Mouse (Mus musculus): ENCODE data around the gene 4833439L19Rik. TPM values are rescaled to one million over a fixed set of nuclear protein-coding genes. Genes with fewer than 3 reads are reported as not detected.
A peak's percentile ranks its signal among the peaks of the same experiment; 100 is the strongest.

Gene 4833439L19Rik
- polyA plus RNA-seq, 1 experiment from 2014 or later = 239 TPM

DNA sequence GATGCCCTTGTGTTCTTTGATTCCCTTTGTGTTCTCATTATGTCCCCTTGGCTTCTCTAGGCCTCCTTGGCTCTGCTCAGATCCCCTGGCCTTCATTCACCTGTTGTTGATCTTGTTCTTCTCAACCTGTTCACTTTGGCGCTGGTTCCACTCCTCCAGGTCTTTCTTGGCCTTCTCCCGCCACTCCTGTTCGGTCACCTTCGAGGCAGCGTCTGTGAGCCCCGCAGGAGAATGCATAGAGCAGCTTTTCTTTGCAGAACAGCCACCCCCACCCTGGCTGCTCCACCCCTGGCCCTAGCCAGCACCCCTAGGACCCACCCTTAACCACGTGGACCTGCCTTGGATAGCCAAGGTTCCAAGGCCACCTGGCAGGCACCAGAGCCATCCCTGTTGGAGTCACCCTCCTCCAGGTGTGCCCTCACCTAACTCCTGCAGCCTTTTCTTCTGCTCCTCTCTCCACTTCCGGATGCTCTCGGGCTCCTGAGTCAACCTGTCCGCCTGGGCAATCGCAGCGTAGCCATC, 33.4 kb upstream of the 4833439L19Rik start:
- H3K4me3 ChIP-seq = no peak overlapping the region
- H3K9ac ChIP-seq = no peak overlapping the region
- H3K4me1 ChIP-seq (replicated peaks) = peaks cover 7% of the 10 kb centered on the region
- 90% methylated on average over 12 of the region's 12 CpGs for WGBS
- no peak for ATAC-seq (ENCODE audit: low FRiP score)
- H3K36me3 ChIP-seq = peaks cover 66% of the 10 kb centered on the region
- H3K4me2 ChIP-seq = no peak overlapping the region
- no peaks in the 10 kb centered on the region for H3K27me3 ChIP-seq
- H3K9me3 ChIP-seq = no peaks in the 10 kb centered on the region
- no peak overlapping the region for H3K27ac ChIP-seq

DNA sequence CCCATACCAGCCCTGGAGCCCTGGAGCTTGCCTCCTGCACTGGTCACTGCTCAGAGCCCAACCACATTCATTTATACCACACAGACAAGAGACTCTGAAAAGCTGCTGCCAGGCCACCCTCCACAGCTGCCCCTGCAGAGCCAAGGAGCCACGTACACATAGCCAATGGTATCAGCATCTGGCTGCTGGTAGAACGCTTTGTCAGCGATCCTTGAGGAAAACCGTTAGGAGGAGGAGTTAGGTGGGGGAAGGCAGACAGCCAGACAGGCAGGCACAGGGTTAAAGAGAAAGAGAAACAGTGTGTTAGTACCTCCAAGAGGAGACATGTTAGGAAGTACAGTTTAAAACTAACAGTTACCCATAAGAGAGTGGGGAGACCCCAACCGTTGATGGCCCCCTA, 31.6 kb upstream of the 4833439L19Rik start:
- no peak for ATAC-seq (ENCODE audit: low FRiP score)
- Histone ChIP-seq H3K36me3 (peaks cover 77% of the 10 kb centered on the region), H3K27ac (no peak overlapping the region), H3K27me3 (no peaks in the 10 kb centered on the region), H3K4me3 (no peak overlapping the region), H3K4me1 (replicated peaks) (peaks cover 9% of the 10 kb centered on the region), H3K9ac (no peak overlapping the region), H3K4me2 (no peak overlapping the region), H3K9me3 (no peaks in the 10 kb centered on the region)
- 64% methylated on average over 5 of the region's 5 CpGs for WGBS

DNA sequence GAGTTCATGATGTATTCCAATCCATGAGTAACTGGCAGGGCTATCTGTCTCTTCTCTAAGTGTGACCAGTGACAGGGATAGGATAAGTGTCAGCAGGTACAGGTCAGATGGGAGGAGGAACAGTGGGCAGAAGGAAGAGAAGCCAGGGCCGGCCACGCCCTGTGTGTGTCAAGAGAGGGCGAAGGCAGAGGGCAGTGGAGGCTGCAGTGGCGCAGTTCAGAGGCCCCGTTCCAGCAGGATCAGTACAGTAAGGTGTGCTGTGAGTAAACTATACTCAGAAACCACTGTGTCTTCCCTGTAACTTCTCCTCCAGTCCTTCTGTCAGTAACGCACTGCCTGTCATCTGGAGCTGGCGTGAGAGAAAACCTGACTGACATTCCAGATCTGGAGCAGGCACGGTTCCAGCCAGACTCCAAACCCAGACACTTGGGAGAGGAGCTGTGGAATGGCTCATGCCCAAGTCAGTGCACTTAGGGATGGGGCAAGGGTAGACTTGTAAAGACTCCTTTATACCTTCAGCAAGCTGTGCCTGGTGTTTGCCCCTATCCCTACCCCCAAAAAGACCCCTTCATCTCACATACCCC, 31.0 kb upstream of the 4833439L19Rik start:
- ATAC-seq (ENCODE audit: low FRiP score) = no peak
- H3K9ac ChIP-seq = no peak overlapping the region
- no peak overlapping the region for H3K4me3 ChIP-seq
- H3K27ac ChIP-seq = no peak overlapping the region
- H3K9me3 ChIP-seq = no peaks in the 10 kb centered on the region
- H3K4me2 ChIP-seq = no peak overlapping the region
- H3K36me3 ChIP-seq = peaks cover 73% of the 10 kb centered on the region
- WGBS = 90% methylated on average over 8 of the region's 8 CpGs
- no peaks in the 10 kb centered on the region for H3K27me3 ChIP-seq
- peaks cover 16% of the 10 kb centered on the region for H3K4me1 ChIP-seq (replicated peaks)

DNA sequence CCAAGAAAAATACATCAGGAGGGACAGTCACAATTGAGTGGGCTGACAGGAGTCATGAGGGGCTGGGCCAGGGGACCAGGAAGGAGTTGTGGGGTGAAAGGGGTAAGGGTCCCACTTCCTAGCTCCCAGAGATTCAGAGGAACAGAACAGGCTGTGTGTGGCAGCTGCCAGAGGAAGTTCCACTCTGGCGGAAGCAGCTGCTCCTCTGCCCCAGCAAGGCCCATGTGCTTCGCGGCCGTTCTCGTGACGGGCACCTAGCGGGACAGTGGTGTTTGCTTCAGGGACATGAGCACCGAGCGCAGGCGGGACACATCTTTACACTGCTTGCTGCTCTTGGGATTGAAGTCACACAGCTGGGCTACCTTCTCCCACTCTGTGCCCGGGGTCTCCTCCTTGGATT, 28.4 kb upstream of the 4833439L19Rik start:
- ATAC-seq (ENCODE audit: low FRiP score) = no peak
- no peaks in the 10 kb centered on the region for H3K9me3 ChIP-seq
- H3K27ac ChIP-seq = no peak overlapping the region
- peaks cover 50% of the 10 kb centered on the region for H3K36me3 ChIP-seq
- WGBS = 92% methylated on average over 11 of the region's 11 CpGs
- H3K4me3 ChIP-seq = no peak overlapping the region
- peaks cover 30% of the 10 kb centered on the region for H3K4me1 ChIP-seq (replicated peaks)
- no peak overlapping the region for H3K4me2 ChIP-seq
- no peaks in the 10 kb centered on the region for H3K27me3 ChIP-seq
- H3K9ac ChIP-seq = no peak overlapping the region

DNA sequence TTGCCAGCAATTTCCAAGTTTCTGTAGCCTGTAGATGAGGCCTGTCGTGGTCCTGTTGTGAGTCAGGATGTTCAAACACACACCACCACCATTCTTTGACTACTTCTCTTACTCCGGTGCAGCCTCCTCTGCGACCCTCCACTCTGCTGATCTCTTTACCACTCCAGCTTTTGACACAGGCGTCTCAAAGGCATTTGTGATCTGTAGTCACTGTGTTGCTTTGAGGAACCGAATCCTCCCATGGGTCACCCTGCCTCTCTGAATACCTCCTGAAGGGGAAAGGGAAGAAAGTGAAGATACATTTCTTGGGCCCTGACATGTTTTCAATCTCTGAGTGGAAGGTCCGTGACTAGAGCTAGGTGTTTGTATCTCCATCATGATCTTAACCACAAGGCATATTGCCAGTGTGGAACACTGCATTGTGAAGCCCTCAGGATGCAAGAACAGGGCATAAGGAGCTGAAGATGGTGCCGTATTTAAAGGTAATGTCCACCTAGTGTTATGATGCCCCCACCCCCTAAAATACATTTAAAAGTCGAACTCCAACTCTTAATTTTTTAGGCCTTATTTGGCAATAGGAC, 26.6 kb upstream of the 4833439L19Rik start:
- no peaks in the 10 kb centered on the region for H3K27me3 ChIP-seq
- peak overlapping the region; percentile 85 for H3K4me2 ChIP-seq
- peak overlapping the region; percentile 86 for H3K4me3 ChIP-seq
- peaks cover 52% of the 10 kb centered on the region for H3K36me3 ChIP-seq
- H3K9me3 ChIP-seq = no peaks in the 10 kb centered on the region
- peaks cover 35% of the 10 kb centered on the region for H3K4me1 ChIP-seq (replicated peaks)
- H3K27ac ChIP-seq = no peak overlapping the region
- ATAC-seq (ENCODE audit: low FRiP score) = no peak
- peak overlapping the region; percentile 6; the same call in 1 of the 2 replicates for H3K9ac ChIP-seq
- WGBS = 92% methylated on average over 8 of the region's 8 CpGs

DNA sequence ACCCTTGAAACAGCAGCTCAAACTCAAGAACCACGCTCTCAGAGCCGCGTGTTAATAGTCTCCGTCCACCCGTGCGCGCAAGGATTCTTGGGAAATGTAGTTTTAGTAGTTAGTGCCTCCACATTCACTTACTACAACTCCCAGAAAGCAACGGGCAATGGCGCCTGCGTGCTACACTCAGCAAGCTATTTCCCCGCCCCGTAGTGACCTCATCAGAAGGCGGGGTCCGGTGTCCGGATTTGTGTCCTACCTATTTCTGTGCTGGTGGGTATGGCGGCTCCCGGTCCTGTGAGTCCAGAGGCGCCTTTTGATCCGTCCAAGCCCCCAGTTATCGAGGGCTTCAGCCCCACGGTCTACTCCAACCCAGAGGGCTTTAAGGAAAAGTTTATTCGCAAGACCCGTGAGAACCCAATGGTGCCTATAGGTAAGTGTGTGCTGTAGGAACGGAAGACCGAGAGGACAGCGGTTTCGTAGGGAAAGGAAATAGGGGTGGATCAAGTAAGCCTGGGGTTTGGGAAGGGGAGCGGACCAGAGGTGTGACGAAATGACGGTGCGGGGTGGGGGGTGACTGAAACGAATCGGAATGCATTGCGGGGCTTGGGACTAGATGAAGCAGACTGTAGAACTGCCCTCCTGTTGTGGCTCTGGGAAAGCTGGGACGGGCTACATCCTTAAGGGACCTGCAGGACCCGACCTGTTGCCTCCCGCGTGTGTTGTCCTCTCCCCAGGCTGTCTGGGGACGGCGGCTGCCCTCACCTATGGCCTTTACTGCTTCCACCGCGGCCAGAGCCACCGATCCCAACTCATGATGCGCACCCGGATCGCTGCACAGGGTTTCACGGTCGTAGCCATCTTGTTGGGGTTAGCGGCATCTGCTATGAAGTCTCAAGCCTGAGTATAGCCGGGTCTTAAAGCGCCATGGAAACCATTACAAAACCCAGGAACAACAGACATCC, 25.0 kb upstream of the 4833439L19Rik start, which contains the start of the genes Nop16 and Higd2a:
TSS of gene Nop16 (minus strand) at position 95 of the 956 bp plus-strand sequence.
TSS of gene Higd2a (plus strand) at position 212 of the 956 bp plus-strand sequence.
- ATAC-seq (ENCODE audit: low FRiP score) = peak; percentile 98
- Histone ChIP-seq H3K27me3 (no peaks in the 10 kb centered on the region), H3K9ac (peak within 1 kb of the TSS; percentile 86), H3K27ac (peak within 1 kb of the TSS; percentile 94), H3K4me1 (replicated peaks) (peaks cover 30% of the 10 kb centered on the region), H3K4me2 (peak within 1 kb of the TSS; percentile 85), H3K36me3 (peaks cover 53% of the 10 kb centered on the region), H3K9me3 (no peaks in the 10 kb centered on the region), H3K4me3 (peak within 1 kb of the TSS; percentile 86)
- under 1% methylated on average over 50 of the region's 51 CpGs for WGBS

DNA sequence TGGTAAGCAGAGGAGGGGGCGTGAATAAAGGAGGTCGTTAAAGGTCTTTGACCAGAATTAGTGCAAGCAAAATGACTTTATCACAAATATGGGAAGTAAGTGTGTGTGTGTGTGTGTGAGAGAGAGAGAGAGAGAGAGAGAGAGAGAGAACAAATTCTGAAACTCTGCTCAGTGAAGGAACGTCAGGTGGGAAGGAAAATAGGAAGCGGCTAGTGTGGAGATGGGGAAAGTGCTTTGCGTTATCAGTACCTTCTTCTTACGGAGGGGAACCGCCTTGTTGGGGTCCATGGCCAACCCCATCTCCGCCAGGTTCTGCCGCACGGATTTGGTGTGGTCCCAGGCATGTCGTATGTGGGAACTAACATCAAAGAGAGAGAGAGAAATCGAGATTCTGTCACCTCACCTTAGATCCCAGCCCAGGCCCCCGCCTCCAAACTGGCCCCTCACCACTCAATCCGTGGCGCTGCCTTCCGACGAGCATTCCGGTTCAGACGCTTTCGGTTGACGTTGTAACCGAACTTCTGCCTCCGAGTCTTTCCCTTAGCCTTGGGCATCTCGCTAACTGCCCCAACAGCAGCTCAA, 24.3 kb upstream of the 4833439L19Rik start:
- WGBS = 1% methylated on average over 24 of the region's 24 CpGs
- Histone ChIP-seq H3K9ac (peak overlapping the region; percentile 74), H3K27ac (peak overlapping the region; percentile 94), H3K36me3 (peaks cover 54% of the 10 kb centered on the region), H3K4me2 (peak overlapping the region; percentile 85), H3K9me3 (no peaks in the 10 kb centered on the region), H3K27me3 (no peaks in the 10 kb centered on the region), H3K4me3 (peak overlapping the region; percentile 86), H3K4me1 (replicated peaks) (peaks cover 30% of the 10 kb centered on the region)
- ATAC-seq (ENCODE audit: low FRiP score) = peak; percentile 37

DNA sequence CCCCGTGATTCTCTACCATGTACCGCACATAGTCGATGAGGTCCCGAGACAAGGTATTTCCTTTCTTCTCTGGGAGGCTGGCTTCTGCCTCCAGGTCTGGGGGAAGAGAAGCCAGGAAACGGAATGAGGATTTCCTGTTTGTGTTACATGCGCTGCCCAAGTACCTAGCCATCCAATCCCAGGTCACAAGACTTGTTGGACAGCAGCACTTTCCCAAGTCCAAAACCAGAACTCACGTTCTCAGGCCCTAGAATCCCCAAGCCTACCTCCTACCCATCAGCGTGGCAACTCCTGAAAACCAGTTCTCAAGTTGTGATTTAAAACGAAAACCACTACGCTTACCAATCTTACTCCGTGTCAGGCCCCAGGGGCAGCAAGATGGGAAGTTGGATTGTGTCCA, 20.6 kb upstream of the 4833439L19Rik start:
- Histone ChIP-seq H3K27me3 (no peaks in the 10 kb centered on the region), H3K9me3 (no peaks in the 10 kb centered on the region), H3K27ac (no peak overlapping the region), H3K4me2 (no peak overlapping the region), H3K4me3 (no peak overlapping the region), H3K4me1 (replicated peaks) (peaks cover 24% of the 10 kb centered on the region), H3K9ac (no peak overlapping the region), H3K36me3 (peaks cover 75% of the 10 kb centered on the region)
- 93% methylated on average over 11 of the region's 11 CpGs for WGBS
- ATAC-seq (ENCODE audit: low FRiP score) = no peak

DNA sequence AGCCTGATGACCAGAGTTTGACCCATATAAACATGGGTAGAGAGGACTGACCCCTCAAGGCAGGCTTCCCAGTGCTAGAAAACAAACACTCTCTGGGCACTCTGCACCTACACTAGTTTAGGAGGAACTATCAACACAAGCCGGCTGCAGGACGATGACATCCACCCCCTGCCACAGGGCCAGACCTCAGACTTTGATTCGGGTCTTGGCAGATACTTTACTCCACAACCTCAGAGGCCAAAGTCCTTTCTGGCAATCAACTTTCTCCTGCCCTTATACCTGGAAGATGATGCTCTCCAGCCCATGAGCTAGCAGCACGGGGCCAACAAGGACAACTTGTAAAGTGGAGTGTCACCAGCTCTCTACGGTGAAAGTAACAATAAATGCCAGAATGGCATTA, 17.6 kb upstream of the 4833439L19Rik start:
- Histone ChIP-seq H3K9me3 (no peaks in the 10 kb centered on the region), H3K36me3 (peaks cover 96% of the 10 kb centered on the region), H3K4me1 (replicated peaks) (peaks cover 15% of the 10 kb centered on the region), H3K4me3 (no peak overlapping the region), H3K27ac (no peak overlapping the region), H3K9ac (no peak overlapping the region), H3K4me2 (no peak overlapping the region), H3K27me3 (no peaks in the 10 kb centered on the region)
- no peak for ATAC-seq (ENCODE audit: low FRiP score)
- WGBS = 89% methylated on average over 5 of the region's 5 CpGs

DNA sequence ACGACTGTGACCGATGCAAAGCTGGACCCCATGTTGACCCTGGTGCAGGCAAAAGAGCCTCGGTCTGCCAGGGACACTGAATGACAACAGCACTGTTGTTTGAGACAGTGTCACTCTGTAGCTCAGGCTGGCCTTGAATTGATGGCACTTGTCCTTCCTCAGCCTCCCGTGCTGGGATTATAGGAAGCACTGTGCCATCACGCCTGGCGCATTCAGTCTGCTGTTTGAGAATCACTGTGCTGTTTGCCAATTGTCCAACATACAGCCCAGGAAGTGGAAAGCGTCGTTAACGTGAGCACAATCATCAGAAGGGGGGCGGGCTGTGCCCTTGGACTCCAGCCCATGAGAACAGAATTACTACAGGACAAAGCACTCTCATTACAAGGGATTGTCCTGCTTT, 16.9 kb upstream of the 4833439L19Rik start:
- no peak overlapping the region for H3K4me2 ChIP-seq
- H3K27me3 ChIP-seq = no peaks in the 10 kb centered on the region
- H3K9me3 ChIP-seq = no peaks in the 10 kb centered on the region
- peaks cover 97% of the 10 kb centered on the region for H3K36me3 ChIP-seq
- ATAC-seq (ENCODE audit: low FRiP score) = no peak
- H3K9ac ChIP-seq = no peak overlapping the region
- no peak overlapping the region for H3K27ac ChIP-seq
- WGBS = 73% methylated on average over 10 of the region's 10 CpGs
- peaks cover 22% of the 10 kb centered on the region for H3K4me1 ChIP-seq (replicated peaks)
- no peak overlapping the region for H3K4me3 ChIP-seq

DNA sequence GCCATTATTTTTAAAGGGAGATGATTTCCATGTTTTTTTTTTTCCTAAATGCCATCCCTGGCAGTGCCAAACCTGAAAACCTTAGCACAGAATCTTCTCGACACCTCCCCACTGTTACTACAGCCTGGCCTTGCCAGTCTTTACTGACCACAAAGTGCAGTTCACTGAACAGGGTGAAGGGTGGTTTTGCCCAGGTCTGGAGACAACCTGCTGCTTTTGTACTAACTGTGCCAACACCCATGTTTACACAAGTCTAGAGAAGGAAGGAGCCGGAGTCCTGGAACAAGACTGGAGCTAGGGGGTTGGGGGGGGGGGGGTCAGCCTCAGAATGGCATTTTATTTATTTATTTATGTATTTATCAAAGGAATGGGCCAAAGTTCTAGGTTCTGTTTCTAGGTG, 16.1 kb upstream of the 4833439L19Rik start:
- 86% methylated on average over 2 of the region's 2 CpGs for WGBS
- no peak overlapping the region for H3K9ac ChIP-seq

More for the DNA sequence above, 16.1 kb upstream of the 4833439L19Rik start:
- H3K27ac ChIP-seq = no peak overlapping the region
- no peak overlapping the region for H3K4me3 ChIP-seq
- H3K4me2 ChIP-seq = no peak overlapping the region
- peaks cover 94% of the 10 kb centered on the region for H3K36me3 ChIP-seq
- H3K27me3 ChIP-seq = no peaks in the 10 kb centered on the region
- H3K4me1 ChIP-seq (replicated peaks) = peaks cover 30% of the 10 kb centered on the region
- no peak for ATAC-seq (ENCODE audit: low FRiP score)
- no peaks in the 10 kb centered on the region for H3K9me3 ChIP-seq
